Mouse (Mus musculus) liver, adult 2 months (tissue): Measurements from ENCODE around the gene Atp6v0d1.

Source experiments
- CTCF ChIP-seq: fragments of 200-500 bp; IDR thresholded peaks from 2 replicates; pipeline ENCODE4 v1.5.1; 2011; ENCODE audit warnings: low read depth, low read length, control low read depth
- POLR2A ChIP-seq: fragments of 200-500 bp; IDR thresholded peaks from 2 replicates; pipeline ENCODE4 v1.6.1; 2011; ENCODE audit warnings: low read length, control low read depth; ENCODE audit not compliant: insufficient read depth; ENCODE audit errors: extremely low read depth

GRCm38 (mm10) chr8:105488082-105488481, 77.8 kb downstream of the Atp6v0d1 start:
- no peak for TF ChIP-seq CTCF
- TF ChIP-seq POLR2A, result no peak
